Mouse (Mus musculus) midbrain, postnatal 0 days (tissue): ENCODE measurements at regions not wholly inside any gene's neighbourhood (a gene's known extent, or its start where the extent isn't known, plus 50 kb on each side); places are given as distances from the start of the nearest gene placed in this dataset.

ENCODE experiments used
- ATAC-seq: fragments of 200-750 bp; cut with Nextera tagmentation; 2 replicates; pipeline ENCODE4 v1.8.0; 2017; ENCODE audit warnings: moderate number of reproducible peaks, mild to moderate bottlenecking, moderate TSS enrichment, moderate library complexity; ENCODE audit not compliant: low FRiP score
- DNase-seq: peaks from one replicate; pipeline ENCODE4 v3.0.0-alpha.2; 2015; ENCODE audit warnings: low spot score
- H3K27ac ChIP-seq: fragments of 300-500 bp; sonication (generic); 2 replicates; pipeline ENCODE4 v1.5.1; 2014; ENCODE audit warnings: low read depth, mild to moderate bottlenecking, low read length, mixed read lengths
- H3K27me3 ChIP-seq: fragments of 300-500 bp; sonication (generic); 2 replicates; pipeline ENCODE4 v1.6.1; 2014; ENCODE audit warnings: low read length, control low read depth, mixed read lengths; ENCODE audit not compliant: insufficient read depth
- H3K36me3 ChIP-seq: fragments of 300-500 bp; sonication (generic); 2 replicates; pipeline ENCODE4 v1.6.1; 2014; ENCODE audit warnings: low read length, control low read depth, mixed read lengths; ENCODE audit not compliant: insufficient read depth
- H3K4me1 ChIP-seq: fragments of 300-500 bp; sonication (generic); 2 replicates; pipeline ENCODE4 v1.6.1; 2014; ENCODE audit warnings: mild to moderate bottlenecking, control low read depth, antibody characterized with exemption, low read length, mixed read lengths; ENCODE audit not compliant: insufficient read depth
- H3K4me2 ChIP-seq: fragments of 300-500 bp; sonication (generic); 2 replicates; pipeline ENCODE4 v1.6.1; 2014; ENCODE audit warnings: low read depth, mild to moderate bottlenecking, low read length, mixed read lengths; ENCODE audit not compliant: poor library complexity, severe bottlenecking
- H3K4me3 ChIP-seq: fragments of 300-500 bp; sonication (generic); 2 replicates; pipeline ENCODE4 v1.5.1; 2014; ENCODE audit warnings: low read depth, mild to moderate bottlenecking, low read length, moderate library complexity
- H3K9ac ChIP-seq: fragments of 300-500 bp; sonication (generic); replicated peaks from 2 replicates; pipeline ENCODE4 v1.6.1; 2014; ENCODE audit warnings: mild to moderate bottlenecking, low read length, moderate library complexity, mixed read lengths; ENCODE audit not compliant: poor library complexity, severe bottlenecking
- H3K9me3 ChIP-seq: fragments of 300-500 bp; sonication (generic); 2 replicates; pipeline ENCODE4 v1.6.1; 2016; ENCODE audit warnings: low read length, control low read depth
- CTCF ChIP-seq: IDR thresholded peaks from 2 replicates; pipeline ENCODE4 v1.5.1; 2016; ENCODE audit warnings: antibody characterized with exemption, mild to moderate bottlenecking
- WGBS: fragments of 180-500 bp; shearing (Covaris S2); extraction: QIAGEN DNeasy Blood & Tissue Kit; methylation state at CpG from one replicate; pipeline ENCODE4 v1.1.7; 2014; 5-methylcytosine and 5-hydroxymethylcytosine counted together

- no peak overlapping the region for H3K4me2 ChIP-seq
- H3K9me3 ChIP-seq = no peaks in the 10 kb centered on the region
- ATAC-seq (no peak; the same call in 1 of the 2 replicates), DNase-seq (no peak)
- 81% methylated on average over 7 of the region's 7 CpGs for WGBS
- no peak overlapping the region for H3K4me3 ChIP-seq
- H3K4me1 ChIP-seq = no peaks in the 10 kb centered on the region
- H3K27me3 ChIP-seq = no peaks in the 10 kb centered on the region
- no peak for TF ChIP-seq CTCF
- no peak overlapping the region for H3K27ac ChIP-seq
- H3K36me3 ChIP-seq = no peaks in the 10 kb centered on the region
- no peak overlapping the region for H3K9ac ChIP-seq
Observed at GRCm38 (mm10) chr3:9154172-9154571, 455.7 kb downstream of the Zfp704 start.

GRCm38 (mm10) chr3:9153690-9154089, 456.2 kb downstream of the Zfp704 start:
- 31% methylated on average over 5 of the region's 5 CpGs for WGBS
- Histone ChIP-seq H3K4me2 (no peak overlapping the region), H3K9me3 (no peaks in the 10 kb centered on the region), H3K36me3 (no peaks in the 10 kb centered on the region), H3K4me1 (no peaks in the 10 kb centered on the region), H3K27me3 (no peaks in the 10 kb centered on the region), H3K9ac (no peak overlapping the region), H3K27ac (no peak overlapping the region), H3K4me3 (no peak overlapping the region)
- TF ChIP-seq CTCF = no peak
- ATAC-seq (no peak), DNase-seq (no peak)

GRCm38 (mm10) chr3:9152256-9152655, 457.6 kb downstream of the Zfp704 start:
- WGBS = 46% methylated on average over 1 of the region's 1 CpGs
- H3K4me3 ChIP-seq = no peak overlapping the region
- H3K4me1 ChIP-seq = no peaks in the 10 kb centered on the region
- no peaks in the 10 kb centered on the region for H3K36me3 ChIP-seq
- H3K9me3 ChIP-seq = no peaks in the 10 kb centered on the region
- no peaks in the 10 kb centered on the region for H3K27me3 ChIP-seq
- no peak for ATAC-seq
- H3K9ac ChIP-seq = no peak overlapping the region
- TF ChIP-seq CTCF = no peak
- no peak for DNase-seq
- H3K4me2 ChIP-seq = no peak overlapping the region
- H3K27ac ChIP-seq = no peak overlapping the region

- H3K4me1 ChIP-seq = no peaks in the 10 kb centered on the region
- no peak overlapping the region for H3K27ac ChIP-seq
- H3K9me3 ChIP-seq = no peaks in the 10 kb centered on the region
- no peaks in the 10 kb centered on the region for H3K36me3 ChIP-seq
- H3K4me3 ChIP-seq = no peak overlapping the region
- 69% methylated on average over 2 of the region's 2 CpGs for WGBS
- ATAC-seq (no peak), DNase-seq (no peak)
- no peak overlapping the region for H3K4me2 ChIP-seq
- H3K27me3 ChIP-seq = no peaks in the 10 kb centered on the region
- no peak for TF ChIP-seq CTCF
- no peak overlapping the region for H3K9ac ChIP-seq
Observed at GRCm38 (mm10) chr3:9151590-9151989, 458.3 kb downstream of the Zfp704 start.

GRCm38 (mm10) chr3:9148605-9149004, 461.3 kb downstream of the Zfp704 start:
- Histone ChIP-seq H3K4me1 (no peaks in the 10 kb centered on the region), H3K4me3 (no peak overlapping the region), H3K9me3 (no peaks in the 10 kb centered on the region), H3K27ac (no peak overlapping the region), H3K4me2 (no peak overlapping the region), H3K9ac (no peak overlapping the region), H3K27me3 (no peaks in the 10 kb centered on the region), H3K36me3 (no peaks in the 10 kb centered on the region)
- 88% methylated on average over 5 of the region's 5 CpGs for WGBS
- DNase-seq = no peak
- ATAC-seq = no peak
- TF ChIP-seq CTCF = no peak

- no peak for DNase-seq
- WGBS = 62% methylated on average over 6 of the region's 6 CpGs
Observed at GRCm38 (mm10) chr3:9146481-9146880, 463.4 kb downstream of the Zfp704 start.

More at GRCm38 (mm10) chr3:9146481-9146880, 463.4 kb downstream of the Zfp704 start:
- no peak for TF ChIP-seq CTCF
- H3K9me3 ChIP-seq = no peaks in the 10 kb centered on the region
- H3K36me3 ChIP-seq = no peaks in the 10 kb centered on the region
- no peak overlapping the region for H3K4me2 ChIP-seq
- no peak overlapping the region for H3K4me3 ChIP-seq
- no peaks in the 10 kb centered on the region for H3K4me1 ChIP-seq
- no peak overlapping the region for H3K9ac ChIP-seq
- H3K27me3 ChIP-seq = no peaks in the 10 kb centered on the region
- H3K27ac ChIP-seq = no peak overlapping the region
- no peak for ATAC-seq
